Mouse (Mus musculus): ENCODE measurements around the gene Usp36. TPM values are rescaled to one million over a fixed set of nuclear protein-coding genes. Genes with fewer than 3 reads are reported as not detected.

Gene Usp36
- polyA plus RNA-seq, 1 experiment = 19.4 TPM

GRCm38 (mm10) chr11:118276328-118276727 is 13.7 kb downstream of the Usp36 start:
- Histone ChIP-seq H3K27ac (ENCODE audit: insufficient read depth, low read length) (no peak overlapping the region), H3K4me1 (ENCODE audit: control insufficient read depth, insufficient read depth, low read length) (no peaks in the 10 kb centered on the region), H3K4me3 (ENCODE audit: insufficient read depth, low read length) (no peak overlapping the region)
- TF ChIP-seq POLR2A (IDR thresholded peaks at IDR 0.05; ENCODE audit: low read depth, low read length) = no peak
- no peak for TF ChIP-seq CTCF (IDR thresholded peaks at IDR 0.05; ENCODE audit: borderline replicate concordance, insufficient read depth, low read length)

- TF ChIP-seq POLR2A (IDR thresholded peaks at IDR 0.05; ENCODE audit: low read depth, low read length) = no peak
- no peak for TF ChIP-seq CTCF (IDR thresholded peaks at IDR 0.05; ENCODE audit: borderline replicate concordance, insufficient read depth, low read length)
- Histone ChIP-seq H3K27ac (ENCODE audit: insufficient read depth, low read length) (no peak overlapping the region), H3K4me1 (ENCODE audit: control insufficient read depth, insufficient read depth, low read length) (no peaks in the 10 kb centered on the region), H3K4me3 (ENCODE audit: insufficient read depth, low read length) (no peak overlapping the region)
Measured at GRCm38 (mm10) chr11:118275092-118275491, 15.0 kb downstream of the Usp36 start.

DNA sequence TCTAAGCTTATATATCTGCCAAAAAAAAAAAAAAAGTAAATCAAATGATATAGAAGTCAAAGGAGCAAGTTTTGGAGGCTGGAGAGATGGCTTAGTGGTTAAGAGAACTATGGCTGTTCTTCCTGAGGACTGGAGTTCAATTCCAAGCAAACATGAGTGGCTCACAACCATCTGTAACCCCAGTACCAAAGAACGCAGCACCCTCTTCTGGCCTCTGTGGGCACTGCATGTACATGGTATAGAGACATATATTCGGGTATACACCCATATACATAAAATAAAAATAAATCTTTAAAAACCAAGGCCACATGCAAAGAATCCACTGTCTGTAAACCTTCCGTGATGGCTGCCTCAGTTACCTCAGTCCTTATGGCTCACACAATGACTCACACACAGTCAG is 20.2 kb downstream of the Usp36 start:
- Histone ChIP-seq H3K27ac (ENCODE audit: insufficient read depth, low read length) (no peak overlapping the region), H3K4me1 (ENCODE audit: control insufficient read depth, insufficient read depth, low read length) (no peaks in the 10 kb centered on the region), H3K4me3 (ENCODE audit: insufficient read depth, low read length) (no peak overlapping the region)
- TF ChIP-seq POLR2A (IDR thresholded peaks at IDR 0.05; ENCODE audit: low read depth, low read length) (no peak), CTCF (IDR thresholded peaks at IDR 0.05; ENCODE audit: borderline replicate concordance, insufficient read depth, low read length) (no peak)

GRCm38 (mm10) chr11:118266666-118267046 is 23.4 kb downstream of the Usp36 start:
- peak; percentile 9; the same call in 1 of the 2 replicates for TF ChIP-seq CTCF (IDR thresholded peaks at IDR 0.05; ENCODE audit: borderline replicate concordance, insufficient read depth, low read length)
- no peak for TF ChIP-seq POLR2A (IDR thresholded peaks at IDR 0.05; ENCODE audit: low read depth, low read length)
- no peak overlapping the region for H3K27ac ChIP-seq (ENCODE audit: insufficient read depth, low read length)
- H3K4me3 ChIP-seq (ENCODE audit: insufficient read depth, low read length) = no peak overlapping the region
- H3K4me1 ChIP-seq (ENCODE audit: control insufficient read depth, insufficient read depth, low read length) = no peaks in the 10 kb centered on the region

DNA sequence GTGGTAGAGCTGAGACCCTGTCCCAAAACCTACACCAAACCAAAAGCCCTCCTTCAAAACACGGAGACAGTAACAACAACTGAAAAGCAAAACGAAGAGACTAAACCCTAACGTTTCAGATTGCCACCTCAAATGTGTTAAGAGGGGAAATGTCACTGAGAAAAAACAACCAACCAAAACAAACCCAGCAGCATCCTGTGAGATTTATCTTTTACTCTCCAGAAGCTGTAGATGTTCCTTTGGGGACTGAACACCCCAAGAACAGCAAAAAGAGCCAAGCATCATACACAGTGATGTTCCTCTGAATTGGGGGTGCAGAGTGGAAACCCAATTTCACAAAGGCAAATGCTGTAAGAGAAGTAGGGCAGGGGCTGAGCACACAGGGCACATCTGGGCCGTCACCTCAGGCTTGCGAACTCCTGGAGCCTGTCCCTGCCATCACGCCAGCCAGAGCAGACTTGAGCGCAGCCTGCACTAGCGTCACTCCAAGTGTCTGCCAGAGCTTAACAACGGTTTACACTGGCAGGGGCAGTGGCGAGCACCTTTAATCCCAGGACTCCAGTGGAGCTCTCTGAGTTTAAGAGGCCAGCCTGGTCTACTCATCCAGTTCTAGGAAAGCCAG is 23.9 kb downstream of the Usp36 start:
- Histone ChIP-seq H3K4me3 (ENCODE audit: insufficient read depth, low read length) (no peak overlapping the region), H3K27ac (ENCODE audit: insufficient read depth, low read length) (no peak overlapping the region), H3K4me1 (ENCODE audit: control insufficient read depth, insufficient read depth, low read length) (no peaks in the 10 kb centered on the region)
- TF ChIP-seq POLR2A (IDR thresholded peaks at IDR 0.05; ENCODE audit: low read depth, low read length) = no peak

DNA sequence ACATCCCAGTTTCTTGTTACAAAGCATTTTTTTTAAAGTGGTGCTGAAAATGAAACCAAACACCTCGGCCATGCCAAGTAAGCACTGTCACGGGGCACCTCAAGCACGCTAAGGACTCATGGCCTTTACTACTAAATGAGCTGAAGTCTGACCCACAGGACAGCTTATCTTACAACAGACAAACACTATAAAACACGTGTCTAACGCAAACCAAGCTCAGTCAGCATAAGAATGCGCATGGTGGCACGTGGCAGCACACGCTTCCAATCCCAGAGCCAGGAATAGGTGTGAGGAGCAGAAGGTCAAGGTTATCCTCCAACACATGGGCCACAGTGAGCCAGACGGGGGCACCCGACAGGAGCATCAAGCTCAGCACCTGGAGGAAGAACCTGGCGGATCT is 24.4 kb downstream of the Usp36 start:
- H3K27ac ChIP-seq (ENCODE audit: insufficient read depth, low read length) = no peak overlapping the region
- no peaks in the 10 kb centered on the region for H3K4me1 ChIP-seq (ENCODE audit: control insufficient read depth, insufficient read depth, low read length)
- TF ChIP-seq POLR2A (IDR thresholded peaks at IDR 0.05; ENCODE audit: low read depth, low read length) (no peak), CTCF (IDR thresholded peaks at IDR 0.05; ENCODE audit: borderline replicate concordance, insufficient read depth, low read length) (no peak)
- H3K4me3 ChIP-seq (ENCODE audit: insufficient read depth, low read length) = no peak overlapping the region

- H3K4me1 ChIP-seq (ENCODE audit: control insufficient read depth, insufficient read depth, low read length) = no peaks in the 10 kb centered on the region
Measured at GRCm38 (mm10) chr11:118263146-118263545, 26.9 kb downstream of the Usp36 start.

GRCm38 (mm10) chr11:118260081-118260480 is 30.0 kb downstream of the Usp36 start:
- no peak overlapping the region for H3K27ac ChIP-seq (ENCODE audit: insufficient read depth, low read length)
- no peaks in the 10 kb centered on the region for H3K4me1 ChIP-seq (ENCODE audit: control insufficient read depth, insufficient read depth, low read length)
- H3K4me3 ChIP-seq (ENCODE audit: insufficient read depth, low read length) = no peak overlapping the region
- TF ChIP-seq POLR2A (IDR thresholded peaks at IDR 0.05; ENCODE audit: low read depth, low read length) = no peak
- TF ChIP-seq CTCF (IDR thresholded peaks at IDR 0.05; ENCODE audit: borderline replicate concordance, insufficient read depth, low read length) = no peak

More at GRCm38 (mm10) chr11:118263146-118263545, 26.9 kb downstream of the Usp36 start:
- no peak overlapping the region for H3K4me3 ChIP-seq (ENCODE audit: insufficient read depth, low read length)
- TF ChIP-seq POLR2A (IDR thresholded peaks at IDR 0.05; ENCODE audit: low read depth, low read length) = no peak
- TF ChIP-seq CTCF (IDR thresholded peaks at IDR 0.05; ENCODE audit: borderline replicate concordance, insufficient read depth, low read length) = no peak
- H3K27ac ChIP-seq (ENCODE audit: insufficient read depth, low read length) = no peak overlapping the region

- Histone ChIP-seq H3K27ac (ENCODE audit: insufficient read depth, low read length) (no peak overlapping the region), H3K4me3 (ENCODE audit: insufficient read depth, low read length) (no peak overlapping the region), H3K4me1 (ENCODE audit: control insufficient read depth, insufficient read depth, low read length) (no peaks in the 10 kb centered on the region)
- TF ChIP-seq CTCF (IDR thresholded peaks at IDR 0.05; ENCODE audit: borderline replicate concordance, insufficient read depth, low read length) (no peak), POLR2A (IDR thresholded peaks at IDR 0.05; ENCODE audit: low read depth, low read length) (no peak)
Measured at GRCm38 (mm10) chr11:118259580-118259979, 30.5 kb downstream of the Usp36 start.

DNA sequence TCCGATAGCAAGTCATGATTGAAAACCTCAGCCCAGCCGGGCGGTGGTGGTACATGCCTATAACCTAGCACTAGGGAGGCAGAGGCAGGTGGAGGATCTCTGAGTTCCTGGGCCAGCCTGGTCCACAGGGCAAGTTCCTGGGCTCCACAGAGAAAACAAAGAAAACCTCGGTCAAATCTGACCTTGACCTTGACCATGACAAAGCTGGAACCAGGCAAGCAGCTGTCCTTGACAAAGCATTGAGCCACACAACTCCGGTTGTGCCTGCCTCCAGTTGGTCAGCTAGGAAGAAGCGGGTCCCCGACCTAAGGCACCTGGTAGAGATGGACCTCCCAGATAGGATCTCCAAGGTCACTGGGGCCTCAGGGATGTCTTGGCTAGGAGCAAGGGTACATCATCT is 33.7 kb downstream of the Usp36 start:
- Histone ChIP-seq H3K4me1 (ENCODE audit: control insufficient read depth, insufficient read depth, low read length) (no peaks in the 10 kb centered on the region), H3K4me3 (ENCODE audit: insufficient read depth, low read length) (no peak overlapping the region), H3K27ac (ENCODE audit: insufficient read depth, low read length) (no peak overlapping the region)
- TF ChIP-seq CTCF (IDR thresholded peaks at IDR 0.05; ENCODE audit: borderline replicate concordance, insufficient read depth, low read length) (no peak), POLR2A (IDR thresholded peaks at IDR 0.05; ENCODE audit: low read depth, low read length) (no peak)
